Mouse (Mus musculus) thymus, postnatal 10 days (tissue): ENCODE results near the gene Agr2.

ENCODE experiments used
- DNase-seq, 2 experiments: peaks; one replicate each; pipeline ENCODE4 v3.0.0; 2021; ENCODE audit warnings: low spot score in 2 of 2

Gene Agr2

GRCm38 (mm10) chr12:35992711-35993110, at the start of gene Agr2:
Agr2 (plus strand) TSS chr12:35992907.
- DNase-seq, result no peak

- no peak for DNase-seq
These were observed 41.0 kb upstream of the Agr2 start for GRCm38 (mm10) chr12:35951757-35952156.

DNA sequence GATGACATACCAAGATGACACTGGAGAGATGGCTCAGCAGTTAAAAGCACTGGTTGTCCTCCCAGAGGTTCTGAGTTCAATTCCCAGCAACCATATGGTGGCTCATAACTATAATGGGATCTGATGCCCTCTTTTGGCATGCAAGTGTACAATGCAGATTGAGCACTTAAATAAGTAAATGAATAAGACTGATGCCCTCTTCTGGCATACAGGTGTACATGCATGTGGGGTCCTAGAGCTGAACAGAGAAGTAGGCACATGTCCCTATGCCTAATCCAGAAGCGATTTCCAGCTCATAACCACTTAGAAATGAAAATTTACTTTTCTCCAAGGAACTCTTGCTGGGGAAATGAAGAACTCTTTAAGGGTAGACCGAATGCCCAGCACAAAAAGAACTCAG, 35.5 kb upstream of the Agr2 start:
- peak in 1 of 2 experiments; percentile 11 for DNase-seq

DNA sequence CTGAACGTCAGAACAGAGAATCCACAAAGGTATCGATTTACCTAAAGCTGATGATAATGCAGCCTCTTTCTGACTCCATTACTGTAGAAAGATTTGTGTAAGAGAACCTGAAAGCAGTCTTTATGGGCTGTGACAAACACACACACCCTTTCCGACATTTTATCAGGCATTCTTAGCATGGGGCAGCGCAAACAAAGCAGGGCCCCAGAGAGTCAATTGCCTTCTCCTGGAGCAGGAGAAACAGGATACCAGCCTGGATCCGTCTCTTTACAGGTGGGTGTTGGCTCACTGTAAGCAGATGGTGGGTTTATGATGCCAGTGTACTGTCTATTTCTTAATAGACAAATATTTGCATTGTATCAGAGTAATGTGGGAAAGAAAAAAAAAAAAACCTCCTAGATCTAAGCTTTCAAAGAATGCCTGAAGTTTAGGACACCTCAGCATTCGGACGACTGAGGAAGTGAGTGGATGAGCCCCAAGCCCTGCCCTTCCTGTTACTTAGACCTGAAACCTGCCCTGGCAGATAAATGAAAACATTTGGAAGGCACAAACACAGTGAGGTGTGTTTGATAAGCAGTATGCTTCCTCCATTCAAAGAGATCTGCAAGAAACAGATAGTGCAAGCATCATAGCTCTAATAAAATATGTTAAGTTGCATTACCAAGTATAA, 26.5 kb upstream of the Agr2 start:
- DNase-seq, result no peak

- DNase-seq, result no peak
These were observed 26.0 kb upstream of the Agr2 start for GRCm38 (mm10) chr12:35966768-35967141.

DNA sequence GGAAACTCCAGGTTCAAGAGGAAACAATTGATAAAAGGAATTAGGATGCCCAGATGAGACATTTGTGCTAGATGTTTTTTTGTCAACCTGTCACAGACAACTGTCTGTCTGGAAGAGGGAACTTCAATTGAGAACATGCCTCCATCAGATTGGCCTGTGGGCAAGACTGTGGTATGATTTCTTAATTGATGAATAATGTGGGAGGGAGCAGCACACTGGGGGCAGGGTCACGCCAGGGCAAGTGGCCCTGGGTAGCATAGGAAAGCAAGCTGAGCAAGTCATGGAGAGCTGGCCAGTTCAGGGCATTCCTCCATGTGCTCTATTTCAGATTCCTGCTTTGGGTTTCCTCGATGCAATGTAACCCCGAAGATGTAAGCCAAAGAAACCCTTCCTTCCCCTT, 16.8 kb upstream of the Agr2 start:
- no peak for DNase-seq

GRCm38 (mm10) chr12:35977633-35978246, 15.0 kb upstream of the Agr2 start:
- DNase-seq, result no peak

DNA sequence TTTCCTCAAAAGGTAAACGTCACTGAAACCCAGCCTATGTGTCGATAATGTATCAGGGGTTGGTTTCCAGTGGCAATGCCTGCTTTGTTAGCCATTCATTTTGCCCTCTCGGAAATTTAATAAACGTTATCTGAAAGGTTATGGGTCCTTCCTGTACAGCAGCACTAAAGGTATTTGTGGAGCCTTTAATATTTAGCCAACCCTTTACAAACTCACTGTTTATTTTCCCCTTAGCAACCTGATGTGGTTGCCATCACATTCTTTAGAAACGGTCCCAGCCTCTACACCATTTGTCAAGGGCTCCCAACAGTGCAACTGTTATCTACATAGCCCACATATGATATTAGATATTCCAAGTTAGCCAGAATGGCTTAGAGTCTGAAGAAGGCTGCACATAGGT, 13.1 kb upstream of the Agr2 start:
- no peak for DNase-seq

DNA sequence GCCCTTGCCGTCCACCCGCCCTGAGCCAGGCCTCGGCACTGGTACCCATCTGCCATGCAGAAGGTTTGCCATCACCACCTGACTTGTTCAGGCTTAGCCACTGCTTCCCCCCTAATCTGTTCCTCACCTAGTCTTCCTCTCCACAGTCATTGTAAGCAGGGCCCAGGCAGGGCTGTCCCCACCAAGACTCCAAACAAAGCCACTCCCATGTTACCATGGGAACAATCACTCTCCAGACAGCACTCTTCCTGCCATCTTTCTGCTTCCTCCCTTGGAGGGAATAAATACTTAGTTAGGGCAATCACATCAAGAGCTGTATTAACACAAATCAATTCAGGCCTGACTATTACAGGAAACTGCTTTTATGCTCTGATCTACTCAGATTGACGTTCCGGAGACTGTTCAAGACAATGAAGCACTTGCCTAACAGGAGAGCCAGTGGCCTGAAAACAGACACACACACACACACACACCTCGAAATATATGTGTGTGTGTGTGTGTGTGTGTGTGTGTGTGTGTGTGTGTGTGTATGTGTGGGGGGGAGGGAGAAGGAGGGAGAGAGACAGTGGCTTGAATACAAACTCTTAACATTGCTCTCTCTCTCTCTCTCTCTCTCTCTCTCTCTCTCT, 10.9 kb upstream of the Agr2 start:
- no peak for DNase-seq

DNA sequence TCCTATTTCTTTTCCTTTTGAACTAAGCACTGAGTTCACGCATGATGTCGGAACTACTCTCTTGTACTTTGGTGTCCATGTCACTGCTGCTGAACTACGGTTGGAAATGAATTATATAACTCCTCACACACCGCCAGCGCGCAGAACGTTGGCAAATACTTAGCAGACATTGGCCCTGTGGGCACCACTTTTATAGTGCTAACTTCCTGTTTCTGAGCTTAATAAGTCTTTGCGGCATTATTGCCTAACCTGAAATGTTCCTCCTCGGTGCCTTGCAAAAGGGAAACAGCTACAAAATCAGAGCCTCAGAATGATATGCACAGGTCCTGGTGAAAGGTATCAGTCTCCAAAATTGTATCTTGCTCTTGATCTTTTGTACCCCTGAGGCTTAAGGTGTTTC, 9.2 kb upstream of the Agr2 start:
- DNase-seq, result no peak

DNA sequence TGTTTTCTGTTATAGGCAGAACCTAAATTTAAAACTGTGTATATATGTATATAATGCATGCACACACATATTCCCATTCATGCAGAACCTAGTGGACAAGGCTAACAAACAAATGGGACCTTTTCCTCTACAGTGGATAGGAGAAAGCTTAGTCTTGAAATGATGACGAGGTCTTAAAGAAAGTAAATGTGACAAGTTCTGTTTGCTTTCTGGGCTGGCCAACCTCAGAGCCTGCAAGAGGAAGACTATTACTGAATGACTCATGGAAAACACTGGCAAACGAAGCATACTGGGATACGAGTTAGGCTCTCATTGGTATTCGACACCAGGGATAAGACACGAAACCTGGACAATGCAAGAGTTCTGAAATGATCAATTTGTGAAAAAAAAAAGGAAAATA, 8.0 kb upstream of the Agr2 start:
- no peak for DNase-seq

GRCm38 (mm10) chr12:35993583-35993982, 876 bp downstream of the Agr2 start:
- DNase-seq, result no peak

GRCm38 (mm10) chr12:35994098-35994497, 1.4 kb downstream of the Agr2 start:
- DNase-seq, result no peak

DNA sequence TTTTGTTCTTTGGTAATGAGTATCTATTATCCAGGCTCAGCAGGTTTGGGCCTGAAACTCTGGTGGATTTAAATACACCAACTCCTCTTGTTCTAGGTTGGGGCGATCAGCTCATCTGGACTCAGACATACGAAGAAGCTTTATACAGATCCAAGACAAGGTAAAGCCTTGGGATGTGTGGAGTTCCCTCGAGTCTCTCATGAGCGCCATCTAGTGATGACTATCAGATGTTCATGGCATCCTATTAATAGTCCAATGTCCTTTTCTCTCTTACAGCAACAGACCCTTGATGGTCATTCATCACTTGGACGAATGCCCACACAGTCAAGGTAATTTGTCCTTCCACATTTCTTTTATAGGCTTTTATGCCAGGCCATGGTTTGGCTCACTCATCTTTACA, 3.1 kb downstream of the Agr2 start:
- DNase-seq, result peak in 1 of 2 experiments; percentile 25

DNA sequence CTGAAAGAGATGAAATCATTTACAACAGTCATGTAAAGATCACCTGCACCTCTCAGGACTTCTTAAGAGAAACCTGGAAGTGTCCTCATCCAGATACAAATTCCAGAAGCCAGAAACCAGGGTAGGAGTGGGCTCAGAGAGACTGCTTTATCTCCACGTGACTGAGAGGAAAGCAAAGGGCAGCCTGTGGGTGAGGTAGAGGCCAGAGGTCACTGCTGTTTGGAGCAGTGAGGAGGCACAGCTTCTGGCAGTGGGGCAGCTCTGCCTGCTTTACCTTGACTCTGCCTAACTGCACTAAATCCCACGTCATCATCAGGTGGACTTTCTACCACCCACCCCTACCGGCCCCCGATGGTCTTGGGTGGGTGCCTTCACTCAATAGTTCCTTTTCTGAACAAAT, 12.0 kb downstream of the Agr2 start:
- no peak for DNase-seq

GRCm38 (mm10) chr12:36007581-36007980, 14.9 kb downstream of the Agr2 start:
- no peak for DNase-seq

DNA sequence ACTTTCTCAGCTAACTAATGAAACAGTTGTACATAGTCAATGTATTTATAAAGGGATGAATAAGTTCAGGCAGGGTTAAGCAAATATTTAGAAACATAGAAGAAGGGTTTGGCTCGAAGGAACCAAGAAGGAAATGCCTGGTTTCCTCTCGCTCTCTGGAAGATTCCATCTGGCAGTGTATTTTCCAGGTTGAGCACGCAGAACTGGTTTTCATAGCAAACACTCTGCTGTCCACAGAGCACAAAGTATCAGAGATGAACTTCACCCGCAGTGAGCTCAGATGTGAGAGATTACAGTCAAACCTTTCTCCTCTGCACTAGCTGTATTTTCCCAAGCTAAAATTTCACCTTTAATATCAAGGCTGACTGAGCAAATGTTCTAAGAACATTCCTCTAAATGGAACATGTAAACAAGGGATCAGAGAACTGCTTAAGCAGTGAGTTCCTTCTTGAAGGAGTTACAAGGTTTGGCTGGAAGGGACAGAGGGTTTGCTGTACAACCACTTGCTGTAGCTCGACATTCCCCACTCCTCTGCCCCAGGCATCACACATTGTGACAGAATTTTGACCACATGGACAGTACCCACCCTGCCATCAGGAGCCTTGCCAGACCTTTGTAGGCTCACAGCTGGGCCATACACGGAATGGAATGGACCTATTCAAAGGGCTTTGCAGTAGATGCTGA, 15.8 kb downstream of the Agr2 start:
- DNase-seq, result no peak

GRCm38 (mm10) chr12:36013216-36013910, 20.7 kb downstream of the Agr2 start:
- no peak for DNase-seq

DNA sequence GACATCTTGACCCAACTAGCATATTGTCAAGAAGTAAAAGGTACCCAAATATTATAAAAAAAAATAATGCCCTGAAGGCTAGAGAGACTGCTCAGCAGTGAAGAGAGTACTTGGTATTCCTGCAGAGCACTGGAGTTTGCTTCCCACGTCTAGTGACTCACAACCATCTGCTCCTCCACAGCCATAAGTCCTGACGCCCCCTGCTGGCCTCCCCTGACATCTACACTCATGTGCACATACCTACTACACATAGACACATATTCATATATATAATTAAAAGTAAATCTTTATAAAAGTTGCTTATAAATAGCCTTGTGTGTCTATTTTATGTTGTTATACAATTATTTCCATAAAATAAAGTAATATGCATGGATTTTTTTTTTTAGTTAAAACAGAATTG, 25.1 kb downstream of the Agr2 start:
- DNase-seq, result no peak

GRCm38 (mm10) chr12:36019572-36019971, 26.9 kb downstream of the Agr2 start:
- DNase-seq, result no peak

DNA sequence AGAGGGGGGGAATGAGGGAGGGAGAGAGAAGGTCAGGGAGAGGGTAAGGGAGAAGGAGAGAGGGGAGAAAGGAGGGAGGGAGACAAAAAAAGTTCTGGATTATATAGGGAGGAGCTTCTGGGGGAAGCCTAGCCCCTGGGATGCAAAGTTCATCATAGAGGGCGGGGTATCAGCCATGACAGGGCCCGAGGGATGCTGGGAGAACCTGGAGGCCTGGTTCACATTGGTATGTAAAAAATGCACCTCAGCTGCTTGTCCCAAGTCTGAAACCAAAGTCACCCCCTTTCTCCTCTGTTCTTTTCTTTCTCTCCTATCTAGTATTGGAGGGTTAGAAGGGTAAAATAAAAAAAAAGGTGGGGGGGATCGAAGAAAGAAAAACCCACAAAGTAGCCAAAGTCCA, 27.4 kb downstream of the Agr2 start:
- no peak for DNase-seq

- no peak for DNase-seq
These were observed 28.0 kb downstream of the Agr2 start for GRCm38 (mm10) chr12:36020710-36021109.
